Mouse (Mus musculus): ENCODE results near the gene Grin3b.

The Grin3b gene

DNA sequence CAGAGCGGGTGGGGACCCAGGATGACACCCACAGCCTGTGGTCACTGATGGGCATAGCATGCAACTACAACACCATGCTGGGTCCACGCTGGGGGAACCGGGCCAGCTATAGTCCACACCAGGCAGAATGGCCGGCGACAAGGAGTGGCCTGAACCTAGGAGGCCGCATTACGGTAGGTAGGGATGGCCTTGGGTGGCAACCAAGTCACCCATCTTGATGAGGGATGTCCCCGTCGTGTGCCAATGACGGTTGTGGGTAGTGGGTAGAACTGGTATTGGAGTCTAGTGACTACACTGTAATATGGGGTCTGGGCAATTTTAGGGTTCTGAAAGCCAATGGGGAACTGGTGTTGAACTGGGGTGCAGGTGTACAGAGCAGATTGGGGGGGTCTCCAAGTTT is 46.4 kb downstream of the Grin3b start:
- 93% methylated on average over 10 of the region's 10 CpGs for WGBS

DNA sequence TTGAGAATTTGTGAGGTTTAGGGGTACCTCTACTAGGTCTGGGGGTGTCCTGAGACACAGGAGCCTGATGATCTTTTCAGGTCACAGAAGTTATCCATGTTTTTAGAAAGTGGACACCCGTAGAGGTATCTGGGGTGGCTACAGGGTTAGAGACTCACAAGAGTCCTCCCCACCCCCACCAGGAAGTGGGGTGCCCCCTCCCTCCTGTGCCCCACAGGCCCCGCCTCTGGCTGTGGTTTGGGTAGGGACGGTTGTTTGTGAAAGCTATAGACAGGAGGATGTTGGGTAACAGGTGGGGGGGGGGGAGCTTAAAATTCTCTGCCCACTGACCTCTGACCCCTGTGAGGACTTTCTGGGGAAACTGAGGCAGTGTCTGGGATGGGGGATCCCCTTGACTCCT is 46.8 kb downstream of the Grin3b start:
- WGBS = 75% methylated on average over 3 of the region's 3 CpGs

DNA sequence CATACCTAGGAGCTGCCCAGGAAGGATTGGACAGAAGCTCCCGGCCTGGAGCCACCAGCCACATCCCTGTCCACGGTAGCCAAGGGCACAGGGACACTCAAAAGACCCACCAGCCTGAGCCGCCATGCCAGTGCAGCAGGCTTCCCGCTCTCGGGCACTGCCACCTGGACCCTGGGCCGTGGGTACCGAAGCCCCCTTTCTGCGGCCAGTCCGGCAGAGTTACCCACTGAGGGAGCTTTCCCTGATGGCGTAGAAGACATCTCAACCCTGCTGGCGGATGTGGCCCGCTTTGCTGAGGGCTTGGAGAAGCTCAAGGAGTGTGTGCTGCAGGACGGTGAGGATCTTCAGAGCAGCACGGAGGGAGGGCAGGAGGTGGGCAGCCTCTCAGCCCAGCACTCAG is 47.3 kb downstream of the Grin3b start:
- WGBS = 84% methylated on average over 14 of the region's 14 CpGs

DNA sequence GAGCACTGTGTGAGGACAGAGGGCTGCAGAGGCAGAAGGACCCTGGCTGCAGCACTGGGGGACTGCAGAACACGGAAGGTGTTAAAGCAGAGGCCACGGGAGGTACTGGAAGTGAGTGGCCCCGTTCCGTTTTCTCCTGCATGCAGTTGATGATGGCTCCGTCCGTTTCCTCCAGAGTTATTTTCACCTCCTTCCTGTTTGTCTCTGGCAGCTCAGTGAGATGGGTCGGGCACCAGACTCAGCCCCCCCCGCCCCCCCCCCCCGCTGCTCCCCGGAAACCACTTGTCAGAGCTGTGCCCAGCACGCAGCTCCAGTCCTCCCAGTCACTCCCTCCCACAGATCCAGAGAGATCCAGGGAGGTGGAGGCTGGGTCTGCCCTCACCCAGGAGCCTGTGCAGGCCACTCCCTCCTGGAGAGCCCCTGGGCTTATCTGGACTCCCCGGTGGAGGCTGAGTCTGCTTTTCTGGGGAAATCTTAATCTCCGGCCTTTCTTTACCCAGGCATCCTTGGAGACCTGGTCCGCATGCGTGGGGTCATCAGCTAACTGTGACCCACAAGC is 48.3 kb downstream of the Grin3b start:
- 24% methylated on average over 15 of the region's 15 CpGs for WGBS

DNA sequence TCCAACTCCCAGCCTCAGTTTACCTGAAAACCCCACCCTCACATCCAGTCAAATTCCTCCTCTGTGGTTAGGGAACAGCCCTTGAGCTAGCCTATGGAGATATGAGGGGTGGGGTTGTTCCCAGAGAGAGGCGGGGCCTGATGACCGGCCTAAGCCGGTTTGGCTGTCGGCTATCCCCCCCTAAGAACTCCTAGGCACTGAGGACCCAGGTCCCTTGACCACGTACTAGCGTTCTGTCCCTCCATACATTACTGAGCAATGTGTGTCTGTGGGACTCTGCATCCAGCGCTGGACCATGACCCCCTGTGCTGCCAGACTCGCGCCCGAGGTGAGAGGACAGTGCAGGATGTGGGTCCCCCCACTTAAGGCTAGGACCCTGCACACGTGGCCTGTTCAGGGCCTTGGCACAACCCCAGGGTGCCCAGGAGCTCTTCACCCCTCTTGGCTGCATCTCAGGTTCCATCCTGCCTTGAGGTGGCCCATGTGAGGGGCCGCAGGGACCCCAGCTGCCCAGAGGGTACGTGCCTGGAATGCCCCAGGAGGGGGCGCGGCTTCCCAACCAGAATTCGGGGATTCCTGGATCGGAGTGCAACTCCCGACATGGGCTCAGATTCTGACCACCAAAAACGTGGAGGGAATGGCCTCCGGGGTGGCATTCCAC is 49.1 kb downstream of the Grin3b start:
- 37% methylated on average over 20 of the region's 20 CpGs for WGBS

DNA sequence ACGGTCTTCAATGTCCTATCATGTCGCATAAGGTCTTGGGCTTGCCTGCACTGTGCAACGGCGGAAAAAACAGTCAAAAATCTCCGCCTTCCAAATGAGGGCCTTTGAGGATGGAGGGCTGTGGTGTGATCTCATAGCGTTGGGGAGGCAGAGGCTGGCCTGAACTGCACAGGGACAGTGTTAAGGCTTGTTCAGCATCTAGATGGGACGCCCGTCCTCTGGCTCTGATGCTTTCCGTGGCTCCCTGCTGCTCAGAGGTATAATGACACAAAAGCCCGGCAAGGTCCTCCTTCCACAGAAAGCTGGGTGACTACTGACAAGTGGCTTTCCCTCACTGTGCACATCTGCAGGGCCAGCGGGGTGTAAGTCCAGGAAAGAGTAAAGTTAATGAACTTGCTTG is 49.7 kb downstream of the Grin3b start:
- WGBS = 56% methylated on average over 11 of the region's 11 CpGs

DNA sequence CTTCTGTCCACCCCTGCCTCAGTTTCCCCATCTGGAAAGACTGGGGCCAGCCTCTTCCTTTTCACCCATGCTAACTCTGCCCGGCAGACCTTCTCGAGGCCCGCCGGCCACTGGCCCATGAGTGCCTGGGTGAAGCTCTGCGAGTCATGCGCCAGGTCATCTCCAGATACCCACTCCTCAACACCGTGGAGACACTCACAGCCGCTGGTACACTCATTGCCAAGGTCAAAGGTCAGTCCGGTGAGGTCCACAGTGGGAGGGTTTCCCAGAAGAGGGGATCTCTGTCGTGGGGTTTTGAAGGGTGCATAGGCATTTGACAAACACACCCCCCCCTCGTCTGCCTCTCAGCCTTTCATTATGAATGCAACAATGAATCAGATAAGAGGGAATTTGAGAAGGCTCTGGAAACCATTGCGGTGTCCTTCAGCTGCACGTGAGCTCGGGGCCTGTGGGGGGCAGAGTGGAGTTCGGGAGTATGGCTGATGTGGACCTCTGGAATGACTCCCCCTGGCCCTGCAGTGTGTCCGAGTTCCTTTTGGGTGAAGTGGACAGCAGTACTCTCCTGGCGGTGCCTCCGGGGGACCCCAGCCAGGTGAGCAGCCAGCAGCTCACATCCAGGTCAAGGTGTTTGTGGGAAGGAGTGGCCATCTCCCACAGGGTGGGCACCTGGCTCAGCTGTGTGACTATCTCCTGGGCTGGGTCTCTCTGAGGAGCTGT is 50.2 kb downstream of the Grin3b start:
- WGBS = 86% methylated on average over 18 of the region's 18 CpGs

DNA sequence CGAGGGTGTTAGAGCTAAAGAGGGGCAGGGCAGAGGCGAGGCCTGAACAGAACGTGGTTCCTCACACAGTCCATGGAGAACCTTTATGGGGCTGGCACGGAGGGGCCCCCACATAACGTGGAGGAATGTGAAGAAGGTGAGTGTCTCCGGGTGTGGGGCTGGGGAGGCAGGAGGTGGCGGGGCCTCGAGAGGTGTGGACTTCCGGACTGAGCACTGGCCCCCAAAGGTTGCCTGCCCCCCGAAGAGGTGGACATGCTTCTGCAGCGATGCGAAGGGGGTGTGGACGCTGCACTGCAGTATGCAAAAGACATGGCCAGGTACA is 50.8 kb downstream of the Grin3b start:
- 90% methylated on average over 13 of the region's 13 CpGs for WGBS

DNA sequence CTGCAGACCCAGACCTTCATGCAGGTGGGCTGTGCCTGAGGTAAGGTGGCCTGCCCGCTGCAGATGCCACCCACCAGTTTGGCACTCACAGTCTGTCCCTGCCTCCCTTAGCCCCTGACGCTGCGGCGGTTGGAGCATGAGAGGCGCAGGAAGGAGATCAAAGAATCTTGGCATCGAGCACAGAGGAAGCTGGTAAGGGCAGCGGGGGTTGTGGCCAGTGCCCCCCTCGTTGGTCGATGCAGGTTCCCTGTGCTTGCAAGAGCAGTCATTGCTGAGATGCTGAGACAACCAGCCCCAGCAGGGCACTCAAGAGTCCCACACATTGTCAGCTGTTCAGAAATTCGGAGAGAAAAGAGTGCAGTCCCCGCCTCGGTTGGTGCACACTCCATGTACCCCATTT is 51.6 kb downstream of the Grin3b start:
- WGBS = 70% methylated on average over 12 of the region's 12 CpGs

DNA sequence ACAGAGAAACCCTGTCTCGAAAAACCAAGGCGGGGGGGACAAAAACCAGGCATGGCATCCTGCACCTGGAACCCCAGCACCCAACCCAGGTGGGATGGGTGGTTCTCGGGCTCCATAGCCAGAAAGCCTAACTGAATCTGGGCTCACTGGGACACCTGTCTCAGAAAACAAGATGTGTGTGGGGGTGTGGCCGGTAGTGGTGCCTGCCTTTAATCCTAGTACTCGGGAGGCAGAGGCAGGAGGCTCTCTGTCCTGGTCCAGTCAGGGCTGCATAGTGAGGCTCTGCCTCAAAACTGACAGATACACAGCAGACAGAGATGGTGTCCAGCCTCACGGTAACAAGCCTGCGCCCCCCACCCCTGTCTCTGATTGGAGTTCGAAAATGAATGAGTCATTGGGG is 52.3 kb downstream of the Grin3b start:
- WGBS = 93% methylated on average over 8 of the region's 8 CpGs

DNA sequence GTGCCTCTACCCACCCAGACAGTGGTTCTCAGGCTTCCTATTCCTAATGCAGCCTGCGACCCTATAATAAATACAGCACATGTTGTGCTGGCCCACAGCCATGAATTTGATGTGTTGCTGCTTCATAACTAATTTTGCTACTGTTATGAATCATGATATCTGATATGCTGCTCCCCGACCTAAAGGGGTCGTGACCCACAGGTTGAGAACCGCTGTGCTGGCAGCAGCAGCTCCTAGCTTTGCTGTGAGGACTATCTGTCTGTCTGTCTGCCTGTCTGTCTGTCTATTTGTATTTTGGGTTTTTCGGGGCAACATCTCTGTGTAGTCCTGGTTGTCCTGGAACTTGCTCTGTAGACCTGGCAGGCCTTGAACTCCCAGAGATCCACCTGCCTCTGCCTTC is 53.2 kb downstream of the Grin3b start:
- WGBS = 82% methylated on average over 5 of the region's 5 CpGs

DNA sequence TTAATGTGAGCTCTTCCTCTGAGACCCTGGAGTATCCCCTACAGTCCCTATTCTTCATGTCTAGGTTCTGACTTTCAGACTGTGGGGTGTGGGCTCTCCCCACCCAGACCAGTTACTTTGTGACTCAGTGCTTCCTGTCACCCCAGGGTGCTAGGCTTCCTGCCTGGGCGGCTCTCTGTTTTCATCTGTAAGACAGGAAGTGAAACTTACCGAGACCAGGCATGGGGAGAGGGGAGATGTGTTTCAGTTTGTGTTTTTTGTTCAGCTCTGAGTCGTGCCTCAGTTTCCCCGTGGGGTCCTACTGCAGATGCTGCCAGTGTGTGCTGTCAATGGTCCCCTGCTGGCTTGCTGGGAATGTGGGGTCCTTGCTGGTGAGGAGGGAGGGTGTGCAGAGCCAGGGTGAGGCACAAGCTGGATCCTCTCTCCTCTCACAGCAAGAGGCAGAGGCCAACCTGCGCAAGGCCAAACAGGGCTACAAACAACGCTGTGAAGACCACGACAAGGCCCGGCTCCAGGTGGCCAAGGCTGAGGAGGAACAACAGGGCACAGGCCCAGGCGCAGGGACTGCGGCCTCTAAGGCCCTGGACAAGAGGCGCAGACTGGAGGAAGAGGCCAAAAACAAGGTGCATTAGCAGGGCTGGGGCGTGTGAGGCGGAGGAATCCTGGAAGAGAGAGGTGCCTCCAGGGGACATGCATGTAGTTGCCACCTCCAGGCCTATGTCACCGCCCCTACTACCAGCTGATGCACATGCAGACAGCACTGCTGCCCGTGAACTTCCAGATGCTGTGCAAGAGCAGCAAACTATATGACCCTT is 53.9 kb downstream of the Grin3b start:
- 71% methylated on average over 15 of the region's 15 CpGs for WGBS

DNA sequence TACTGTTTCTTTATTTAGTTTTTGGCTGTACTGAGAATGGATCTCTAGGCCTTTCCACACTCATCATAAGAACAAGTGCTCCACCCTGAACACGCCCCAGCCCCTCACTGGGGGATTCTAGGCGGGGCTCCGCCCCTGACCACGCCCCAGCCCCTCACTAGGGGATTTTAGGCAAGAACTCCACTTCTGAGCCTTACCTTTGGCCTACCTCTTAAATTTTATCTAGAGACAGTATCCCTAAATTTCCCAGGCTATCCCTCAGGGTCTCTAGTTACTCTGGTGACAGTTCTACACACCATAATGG is 54.5 kb downstream of the Grin3b start:
- WGBS = 66% methylated on average over 4 of the region's 4 CpGs

DNA sequence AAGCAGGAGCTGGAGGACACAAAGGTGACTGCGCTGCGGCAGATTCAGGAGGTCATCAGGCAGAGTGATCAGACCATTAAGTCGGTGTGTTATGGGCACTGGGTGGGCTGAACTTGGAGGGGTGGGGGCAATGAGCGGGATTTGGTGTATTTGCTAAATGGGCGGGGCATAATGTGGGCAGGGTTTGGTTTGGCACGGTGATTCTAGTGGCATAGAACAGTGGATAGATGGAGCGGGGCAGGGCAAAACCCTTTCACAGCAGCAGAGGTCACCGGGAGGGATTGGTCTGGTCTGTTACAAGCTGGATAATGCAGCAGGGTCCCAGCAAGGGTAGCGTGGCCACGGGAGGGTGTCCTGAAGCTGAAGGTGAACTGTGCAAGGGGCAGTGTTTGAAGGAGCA is 54.9 kb downstream of the Grin3b start:
- 81% methylated on average over 10 of the region's 10 CpGs for WGBS

DNA sequence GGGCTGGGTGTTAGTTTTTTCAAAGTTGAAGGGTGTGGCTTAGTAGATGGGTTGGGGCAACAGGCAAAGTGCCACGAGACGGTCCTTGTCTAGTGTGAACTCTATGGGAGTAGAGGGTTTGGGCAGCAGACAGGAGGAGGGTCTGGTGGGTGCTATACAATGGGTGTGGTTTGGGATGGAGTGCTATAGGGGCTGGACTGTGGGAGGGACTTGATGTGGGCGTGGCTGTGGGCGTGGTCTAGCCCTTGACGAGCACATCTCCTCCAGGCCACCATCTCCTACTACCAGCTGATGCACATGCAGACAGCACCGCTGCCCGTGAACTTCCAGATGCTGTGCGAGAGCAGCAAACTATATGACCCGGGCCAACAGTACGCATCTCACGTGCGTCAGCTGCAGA is 55.4 kb downstream of the Grin3b start:
- WGBS = 69% methylated on average over 12 of the region's 12 CpGs

Data from cerebral cortex, adult 2 months (tissue).